Mouse (Mus musculus): Measurements from ENCODE around the gene Hhipl1.

Gene Hhipl1

DNA sequence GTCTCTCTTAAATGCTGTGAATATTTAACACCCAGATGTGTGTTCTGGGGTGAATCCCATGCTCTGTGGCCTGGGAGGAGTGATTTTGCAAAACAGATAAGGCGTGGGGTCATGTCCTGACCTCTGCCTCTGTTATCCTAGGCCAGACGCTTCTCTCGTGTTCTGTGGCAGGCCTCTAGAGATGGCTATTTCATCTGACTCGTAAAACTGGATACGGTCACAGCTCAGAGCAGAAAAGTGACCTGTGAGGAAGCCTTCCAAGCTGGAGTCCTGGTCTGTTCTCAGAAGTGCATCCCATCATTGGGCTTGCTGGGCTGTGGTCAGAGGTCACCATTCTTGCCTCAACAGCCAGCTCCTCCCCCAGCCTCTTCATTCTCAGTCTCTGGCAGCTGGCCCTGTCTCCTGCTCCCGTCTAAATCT, 6.4 kb downstream of the Hhipl1 start:
- DNase-seq (ENCODE audit: extremely low read depth, low read depth), result no peak

DNA sequence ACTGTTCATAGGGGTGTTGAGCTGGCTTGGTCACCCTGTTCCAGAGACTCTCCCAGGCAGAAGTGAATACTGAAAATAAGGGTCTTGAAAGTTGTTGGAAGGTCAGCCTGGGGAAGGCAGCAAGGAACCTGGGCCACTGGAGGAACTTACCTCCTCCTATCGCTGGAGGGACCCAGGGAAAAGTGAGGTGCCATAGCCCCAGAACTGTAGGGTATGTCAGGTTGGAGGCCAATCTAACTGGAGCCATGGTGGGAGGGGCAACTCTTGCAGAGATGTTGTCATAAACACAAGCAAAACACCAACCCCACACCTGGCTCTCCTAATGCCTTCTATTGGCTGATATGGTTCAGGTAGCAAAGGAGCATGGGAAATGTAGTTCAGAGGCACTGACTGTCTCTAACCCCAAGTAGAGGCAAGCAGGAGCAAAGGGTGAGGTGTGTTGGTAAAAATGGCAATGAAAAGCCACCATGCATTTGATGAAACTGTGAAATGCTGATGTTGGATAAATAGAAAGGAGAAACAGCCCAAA, 7.2 kb downstream of the Hhipl1 start:
- DNase-seq (ENCODE audit: extremely low read depth, low read depth), result no peak

DNA sequence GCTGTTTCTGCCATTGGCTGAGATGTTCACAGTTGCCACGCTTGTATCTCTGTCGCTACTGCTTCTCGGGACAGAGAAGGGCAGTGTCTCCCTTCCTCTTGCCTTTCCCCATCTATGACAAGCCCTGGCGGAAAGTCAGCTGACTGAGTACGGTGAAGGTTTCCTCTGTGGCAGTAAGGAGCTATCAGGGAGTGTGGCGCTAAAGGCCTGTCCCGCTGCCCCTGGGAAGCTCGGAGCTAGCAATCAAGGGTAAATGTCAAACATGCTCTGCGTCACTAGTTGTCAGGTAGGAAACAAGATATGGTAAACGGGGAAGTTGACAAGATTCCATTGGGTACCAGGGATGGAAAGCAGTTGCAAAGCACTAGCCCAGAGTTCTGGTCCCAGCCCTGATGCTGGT, 9.7 kb downstream of the Hhipl1 start:
- no peak for DNase-seq (ENCODE audit: extremely low read depth, low read depth)

DNA sequence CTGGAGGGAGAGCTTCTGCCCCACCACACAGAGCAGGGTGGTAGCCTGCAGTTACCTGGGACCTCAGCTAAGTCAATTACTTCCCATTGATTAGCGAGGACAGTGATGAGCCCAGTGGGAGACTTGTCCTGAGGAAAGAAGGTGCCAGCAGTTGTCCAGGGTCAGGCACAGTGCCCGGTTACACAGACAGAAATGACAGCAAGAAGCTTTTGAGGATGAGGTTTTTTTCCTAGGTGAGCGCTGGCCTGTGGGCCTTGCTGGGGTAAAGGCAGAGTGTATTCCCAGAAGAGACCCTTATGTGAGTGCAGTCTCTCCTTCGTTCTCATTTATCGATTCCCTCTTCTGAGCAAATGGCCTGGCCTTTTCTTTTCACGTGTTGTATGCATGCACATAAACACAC, 10.6 kb downstream of the Hhipl1 start:
- no peak for DNase-seq (ENCODE audit: extremely low read depth, low read depth)

DNA sequence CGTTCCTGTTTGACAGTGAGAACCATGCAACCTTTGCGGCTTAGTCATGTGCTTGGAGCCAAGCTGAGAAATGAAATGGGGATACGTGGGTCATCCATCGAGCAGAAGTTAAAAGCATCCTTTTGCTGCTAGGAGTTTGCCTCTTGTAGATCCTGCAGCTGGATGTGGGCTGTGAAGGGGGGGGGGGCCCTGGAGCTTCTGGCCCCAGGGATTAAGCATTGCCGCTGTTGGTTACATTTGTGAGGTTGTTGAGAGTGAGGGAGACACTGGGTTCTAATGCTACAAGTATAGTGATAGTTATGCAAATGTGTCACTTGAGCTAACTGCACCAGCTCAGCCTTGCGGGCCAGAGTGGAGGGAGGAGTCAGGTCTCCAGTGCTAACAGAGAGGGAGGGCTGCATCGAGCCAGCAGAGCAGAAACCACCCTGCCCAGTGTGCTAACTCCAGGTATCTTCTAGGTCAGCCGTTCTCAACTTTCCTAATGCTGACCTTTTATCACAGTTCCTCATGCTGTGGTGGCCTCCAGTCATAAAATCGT, 11.2 kb downstream of the Hhipl1 start:
- DNase-seq (ENCODE audit: extremely low read depth, low read depth), result no peak

DNA sequence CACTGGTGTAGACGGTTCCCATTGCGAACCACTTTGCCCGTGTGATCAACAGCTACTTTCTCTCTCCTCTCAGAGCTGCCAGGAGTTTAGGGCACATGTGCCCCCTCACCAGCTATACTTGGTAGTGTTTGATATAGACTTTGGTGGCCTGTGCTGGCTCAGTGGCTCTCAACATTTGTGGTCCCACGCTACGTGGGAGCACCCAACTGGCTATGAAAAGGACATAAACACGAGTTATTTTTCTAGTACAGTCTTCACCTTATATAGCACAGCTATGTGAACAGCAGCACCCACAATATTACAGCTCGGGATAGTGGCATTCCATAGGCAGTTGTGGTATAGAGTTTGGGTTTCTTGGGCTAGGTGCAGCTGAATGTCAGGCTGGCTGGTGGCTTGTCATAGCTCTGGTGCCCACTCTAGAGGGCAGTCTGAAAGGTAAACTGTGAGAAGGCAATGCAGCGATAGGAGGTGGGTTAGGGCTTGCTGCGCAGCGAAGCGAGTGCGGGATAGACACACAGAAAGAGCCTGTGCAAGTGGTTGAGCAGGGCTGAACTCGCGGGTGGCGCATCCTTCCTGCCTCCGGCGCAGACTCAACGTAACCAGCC, 11.9 kb downstream of the Hhipl1 start:
- DNase-seq (ENCODE audit: extremely low read depth, low read depth), result no peak

DNA sequence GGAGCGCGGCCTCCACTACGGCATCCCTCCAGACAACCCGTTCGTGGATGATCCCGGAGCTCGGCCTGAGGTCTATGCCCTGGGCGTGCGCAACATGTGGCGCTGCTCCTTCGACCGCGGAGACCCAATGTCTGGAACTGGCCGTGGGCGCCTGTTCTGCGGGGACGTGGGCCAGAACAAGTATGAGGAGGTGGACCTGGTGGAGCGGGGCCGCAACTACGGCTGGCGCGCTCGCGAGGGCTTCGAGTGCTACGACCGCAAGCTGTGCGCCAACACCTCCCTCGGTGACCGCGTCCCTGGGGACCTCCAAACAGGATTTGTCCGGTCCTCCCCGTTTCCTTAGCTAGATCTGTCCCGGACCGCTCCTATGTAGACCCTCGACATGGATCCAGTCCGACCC, 12.4 kb downstream of the Hhipl1 start:
- no peak for DNase-seq (ENCODE audit: extremely low read depth, low read depth)

DNA sequence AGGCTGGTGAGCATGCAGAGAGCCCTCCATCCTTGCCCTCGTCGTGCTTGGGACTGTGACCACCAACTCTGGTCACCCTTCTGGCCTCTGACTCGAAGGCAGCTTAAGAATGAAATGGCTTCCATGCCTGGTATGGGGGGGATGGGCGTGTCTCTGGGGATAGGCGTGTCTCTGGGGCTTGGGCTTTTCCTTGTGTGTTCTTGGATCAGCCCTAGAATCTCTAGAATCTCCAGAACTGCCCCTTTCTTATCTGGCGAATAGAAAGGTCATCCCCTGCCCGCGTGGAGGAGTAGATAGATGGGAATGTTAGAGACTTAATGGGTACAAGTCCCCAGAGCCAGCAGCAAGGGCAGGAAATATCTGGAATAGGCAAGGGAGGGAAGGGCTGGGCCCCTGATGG, 14.0 kb downstream of the Hhipl1 start:
- no peak for DNase-seq (ENCODE audit: extremely low read depth, low read depth)

DNA sequence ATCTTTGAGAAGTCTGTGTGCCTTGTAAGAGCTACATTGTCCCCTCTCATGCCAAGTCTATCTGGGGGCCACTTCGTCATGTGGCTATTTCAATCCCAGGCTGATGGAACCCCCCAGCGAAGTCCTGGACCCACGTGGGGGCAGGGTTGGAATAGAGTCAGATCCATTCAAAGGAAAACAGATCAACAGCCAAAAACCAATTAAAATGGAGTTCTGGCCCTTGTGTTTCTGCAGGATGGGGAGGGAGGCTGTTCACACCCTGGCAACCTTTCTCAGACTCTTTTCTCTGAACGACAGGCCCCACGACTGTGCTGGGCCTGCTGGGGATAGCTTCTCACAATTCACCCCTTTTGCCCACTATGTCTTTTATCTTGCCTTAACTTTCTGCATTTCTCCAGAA, 20.3 kb downstream of the Hhipl1 start:
- no peak for DNase-seq (ENCODE audit: extremely low read depth, low read depth)

DNA sequence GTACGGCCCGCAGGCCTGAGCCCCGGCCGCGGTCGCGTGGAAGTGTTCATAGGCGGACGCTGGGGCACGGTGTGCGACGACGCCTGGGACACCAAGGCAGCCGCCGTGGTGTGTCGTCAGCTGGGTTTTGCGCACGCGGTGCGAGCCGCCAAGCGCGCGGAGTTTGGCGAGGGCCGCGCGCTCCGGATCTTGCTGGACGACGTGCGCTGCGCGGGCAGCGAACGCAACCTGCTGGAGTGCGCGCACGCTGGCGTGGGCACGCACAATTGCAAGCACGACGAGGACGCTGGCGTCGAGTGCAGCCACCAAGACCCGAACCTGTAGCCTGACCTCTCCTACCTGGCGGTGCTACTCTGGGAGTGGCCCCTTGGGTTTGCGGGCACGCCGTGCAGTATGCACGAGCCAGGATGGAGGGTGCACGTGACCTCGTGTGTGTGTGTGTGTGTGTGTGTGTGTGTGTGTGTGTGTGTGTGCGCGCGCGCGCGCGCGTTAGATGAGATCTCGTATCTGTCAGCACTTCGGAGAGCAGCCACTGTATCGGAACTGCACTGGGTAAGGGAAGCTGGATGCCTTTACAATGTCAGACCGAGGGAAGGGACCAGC, 21.9 kb downstream of the Hhipl1 start:
- no peak for DNase-seq (ENCODE audit: extremely low read depth, low read depth)

DNA sequence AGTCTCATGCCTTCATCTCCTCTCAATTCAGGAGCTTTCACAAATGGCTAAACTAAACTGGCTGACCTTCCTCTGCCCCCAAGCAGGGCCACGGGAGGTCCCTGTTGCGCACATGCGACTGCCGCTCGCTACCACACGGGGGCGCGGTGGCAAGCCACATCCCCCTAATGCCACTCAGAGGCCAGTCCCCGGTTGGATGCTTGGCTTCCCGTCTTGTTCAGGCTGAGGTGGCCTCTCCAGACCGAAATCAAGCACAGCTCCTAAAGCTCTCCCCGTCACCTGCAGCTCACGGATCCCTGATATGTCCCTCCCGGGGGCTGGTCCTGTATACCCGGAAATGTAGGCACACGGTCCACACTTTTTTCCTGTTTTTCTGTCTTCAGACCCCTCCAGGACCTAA, 27.0 kb downstream of the Hhipl1 start:
- DNase-seq (ENCODE audit: extremely low read depth, low read depth), result no peak

DNA sequence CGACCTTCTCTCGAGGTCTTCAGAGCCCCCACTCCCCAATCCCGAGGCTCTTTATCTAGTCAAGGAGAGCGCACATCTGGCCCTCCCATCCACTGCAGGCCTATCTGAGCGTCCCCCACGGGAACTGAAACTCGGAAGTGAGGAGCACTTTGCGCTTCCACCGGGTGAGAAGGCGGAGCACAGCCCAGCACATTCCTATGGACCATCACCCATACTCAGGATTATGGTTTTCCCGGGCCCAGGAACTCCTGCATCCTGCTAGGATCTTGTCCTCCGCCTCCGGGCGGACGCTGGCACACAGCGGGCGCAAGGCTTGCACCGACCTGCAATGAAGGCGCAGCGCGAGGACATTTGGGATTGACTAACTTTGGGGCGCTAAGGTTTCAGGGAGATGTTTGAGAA, 27.4 kb downstream of the Hhipl1 start:
- no peak for DNase-seq (ENCODE audit: extremely low read depth, low read depth)

DNA sequence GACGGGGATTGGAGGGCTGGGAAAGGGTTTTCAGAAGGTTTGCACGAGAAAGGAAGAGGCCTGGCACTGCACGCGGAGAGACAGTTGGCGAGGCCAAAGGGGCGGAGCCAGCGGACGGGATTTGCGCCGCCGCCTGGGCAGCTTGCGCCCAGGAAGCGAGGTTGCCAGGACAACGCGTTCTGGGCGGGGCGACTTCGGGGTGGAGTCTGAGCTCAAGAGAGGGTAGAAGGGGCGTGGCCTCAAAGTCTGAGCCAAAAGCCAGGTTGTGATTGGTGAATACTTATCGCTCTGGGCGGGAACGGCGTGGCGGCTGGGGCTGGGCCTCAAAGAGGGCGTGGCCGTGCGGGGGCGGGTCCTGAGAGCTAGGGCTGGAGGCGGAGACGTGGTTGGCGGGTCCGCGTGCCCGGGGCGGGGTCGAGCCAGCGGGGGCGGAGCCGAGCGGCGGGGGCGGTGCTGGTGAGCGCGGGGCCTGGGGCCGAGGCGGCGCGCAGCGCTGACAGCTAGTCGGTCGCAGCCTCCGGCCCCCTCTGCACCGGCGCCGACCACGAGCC, 27.9 kb downstream of the Hhipl1 start, which contains the start of gene Cyp46a1:
TSS of gene Cyp46a1 (plus strand) at position 487 of the 551 bp plus-strand sequence.
- no peak for DNase-seq (ENCODE audit: extremely low read depth, low read depth)

DNA sequence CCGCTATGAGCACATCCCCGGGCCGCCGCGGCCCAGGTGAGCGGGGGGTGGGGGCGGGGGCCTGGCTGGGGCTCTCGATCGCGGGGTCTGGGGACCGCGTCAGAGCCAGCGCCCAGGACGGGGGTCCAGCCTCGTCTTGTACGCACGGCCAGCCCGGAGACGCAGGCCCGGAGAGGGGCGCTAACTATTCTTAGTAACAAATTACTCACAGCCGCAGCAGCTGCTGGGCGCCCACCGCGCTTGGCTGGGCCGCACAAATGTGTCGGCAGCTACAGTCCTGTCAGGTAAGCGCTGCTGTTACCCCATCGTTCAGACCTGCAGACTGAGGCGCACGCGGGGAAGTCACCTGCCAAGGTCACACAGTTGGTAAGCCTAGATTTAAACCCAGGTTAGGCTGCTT, 28.5 kb downstream of the Hhipl1 start:
- no peak for DNase-seq (ENCODE audit: extremely low read depth, low read depth)

DNA sequence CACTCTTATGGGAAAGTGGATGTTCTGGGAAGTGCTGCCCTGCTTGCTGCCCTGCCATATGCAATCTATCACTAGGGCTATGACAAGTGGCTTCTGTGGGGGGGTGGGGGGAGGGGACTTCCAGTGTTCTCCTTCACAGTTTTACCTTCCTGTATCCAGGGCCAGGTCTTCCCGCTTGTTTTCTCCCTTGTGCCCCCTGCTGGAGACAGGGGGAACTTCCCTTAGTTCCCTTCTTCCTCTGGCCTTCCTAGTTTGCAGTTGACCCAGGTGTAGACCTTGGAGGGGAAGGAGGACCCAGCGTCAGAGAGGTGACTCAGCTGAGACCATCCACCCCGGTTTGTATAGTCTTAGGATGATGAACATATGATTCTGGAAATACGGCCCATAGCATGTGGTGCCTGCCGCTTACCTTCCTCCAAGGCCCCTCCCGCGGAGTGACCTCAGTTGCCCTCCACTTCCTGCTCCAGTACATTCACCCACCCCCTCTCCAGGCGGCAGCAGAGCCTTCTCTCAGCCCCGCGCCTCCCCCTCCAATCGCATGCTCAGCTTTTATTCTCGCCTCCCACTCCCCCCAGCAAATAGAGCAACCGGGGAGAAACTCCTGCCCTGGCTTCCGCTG, 32.6 kb downstream of the Hhipl1 start:
- DNase-seq (ENCODE audit: extremely low read depth, low read depth), result no peak

DNA sequence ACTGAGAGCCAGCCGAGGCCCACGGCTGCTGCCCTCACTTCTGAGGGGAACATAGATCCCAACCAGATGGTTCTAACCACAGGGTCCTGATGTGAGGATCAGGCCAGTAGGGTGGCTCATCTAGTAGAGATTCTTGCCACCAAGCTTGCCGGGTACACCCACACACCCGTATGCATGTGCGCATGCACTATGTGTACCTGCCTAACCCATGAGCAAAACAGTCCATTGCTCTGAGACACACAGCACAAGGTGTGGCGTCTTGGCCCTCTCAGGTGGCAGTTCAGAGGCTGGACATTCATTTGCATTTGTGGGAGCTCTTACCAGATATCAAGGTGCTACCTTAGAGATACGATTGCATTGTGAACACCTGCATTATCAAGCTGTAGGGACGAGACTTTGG, 42.1 kb downstream of the Hhipl1 start:
- DNase-seq (ENCODE audit: extremely low read depth, low read depth), result no peak

DNA sequence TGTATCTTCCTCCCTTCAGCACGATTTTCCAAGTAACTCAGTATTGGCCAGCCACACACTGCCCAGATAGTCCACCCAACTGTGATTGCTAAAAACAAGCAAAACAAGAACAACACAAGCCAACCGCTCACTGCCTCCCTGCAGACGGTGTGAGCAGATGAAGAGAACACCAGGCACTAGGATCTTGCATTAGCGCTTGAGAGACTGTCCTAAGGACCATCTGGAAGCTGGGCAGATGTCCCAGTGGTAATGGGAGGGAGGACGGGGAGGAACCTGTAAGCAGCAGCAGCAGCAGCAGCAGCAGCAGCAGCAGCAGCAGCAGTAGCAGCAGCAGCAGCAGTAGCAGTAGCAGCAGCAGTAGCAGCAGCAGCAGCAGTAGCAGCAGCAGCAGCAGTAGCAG, 43.0 kb downstream of the Hhipl1 start:
- no peak for DNase-seq (ENCODE audit: extremely low read depth, low read depth)

DNA sequence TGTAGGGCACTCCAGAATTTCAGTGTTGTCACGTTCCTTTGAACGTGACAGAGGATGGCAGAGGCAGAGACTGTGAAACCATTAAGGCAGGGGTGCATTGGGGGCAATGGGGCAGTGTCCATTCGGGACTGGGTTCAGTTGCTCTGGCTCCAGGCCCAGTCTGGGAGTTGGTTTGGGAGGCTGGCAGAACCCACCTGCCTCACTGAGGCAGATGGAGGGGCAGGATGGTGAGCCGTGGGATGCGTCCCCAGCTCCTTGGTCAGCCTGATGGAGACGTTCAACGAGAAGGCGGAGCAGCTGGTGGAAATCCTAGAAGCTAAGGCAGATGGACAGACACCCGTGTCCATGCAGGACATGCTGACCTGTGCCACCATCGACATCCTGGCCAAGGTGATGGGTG, 44.9 kb downstream of the Hhipl1 start:
- DNase-seq (ENCODE audit: extremely low read depth, low read depth), result no peak

DNA sequence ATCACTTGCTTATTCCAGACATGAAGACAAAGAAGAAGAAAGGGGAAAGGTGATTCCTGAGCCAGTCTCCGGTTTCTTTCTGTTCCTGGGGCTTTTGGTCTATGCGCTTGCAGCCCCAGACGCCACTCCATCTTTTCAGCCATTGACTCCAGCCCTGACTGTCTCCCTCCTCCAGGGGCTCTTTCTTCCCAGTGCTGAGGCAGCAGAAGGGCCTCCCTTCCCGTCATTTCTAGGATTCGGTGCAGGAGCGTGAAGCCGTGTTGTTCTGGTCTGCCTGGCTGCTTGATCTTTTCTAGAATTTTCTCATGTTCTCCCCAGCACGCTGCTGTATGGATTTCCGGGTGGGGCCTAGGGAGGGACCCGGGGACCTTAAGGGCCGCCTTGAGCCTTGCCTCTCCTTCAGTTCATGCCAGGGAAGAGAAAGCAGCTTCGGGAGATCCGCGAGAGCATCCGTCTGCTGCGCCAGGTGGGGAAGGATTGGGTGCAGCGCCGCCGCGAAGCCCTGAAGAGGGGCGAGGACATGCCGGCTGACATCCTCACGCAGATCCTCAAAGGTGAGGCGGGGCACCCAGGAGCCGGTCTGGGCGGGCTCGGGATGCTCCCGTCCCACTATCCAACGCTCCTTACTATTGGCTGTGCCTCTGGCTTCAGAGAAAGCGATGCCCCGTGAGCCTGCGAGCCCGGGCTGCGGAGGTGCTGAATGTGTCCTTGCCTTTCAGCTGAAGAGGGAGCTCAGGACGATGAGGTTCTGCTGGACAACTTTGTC, 46.5 kb downstream of the Hhipl1 start:
- no peak for DNase-seq (ENCODE audit: extremely low read depth, low read depth)

DNA sequence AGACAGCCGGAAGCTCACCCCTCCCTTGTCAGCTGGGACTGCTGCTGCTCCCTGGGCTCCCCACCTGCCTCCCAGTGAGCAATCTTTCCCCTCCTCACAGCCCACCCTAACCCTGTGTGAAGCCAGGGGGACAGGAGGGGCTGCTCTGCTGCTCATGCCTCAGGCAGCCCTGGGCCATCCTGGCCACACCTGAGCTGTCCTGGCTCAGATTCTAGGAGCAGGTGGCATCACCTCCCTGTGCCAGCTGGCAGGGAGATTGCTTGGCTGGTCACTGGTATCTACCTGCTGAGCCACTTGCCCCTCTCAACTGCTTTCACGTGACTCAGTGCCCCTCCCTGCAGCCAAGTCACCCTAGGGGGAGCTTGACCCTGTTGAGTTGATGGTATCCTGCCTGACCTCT, 48.2 kb downstream of the Hhipl1 start:
- no peak for DNase-seq (ENCODE audit: extremely low read depth, low read depth)

DNA sequence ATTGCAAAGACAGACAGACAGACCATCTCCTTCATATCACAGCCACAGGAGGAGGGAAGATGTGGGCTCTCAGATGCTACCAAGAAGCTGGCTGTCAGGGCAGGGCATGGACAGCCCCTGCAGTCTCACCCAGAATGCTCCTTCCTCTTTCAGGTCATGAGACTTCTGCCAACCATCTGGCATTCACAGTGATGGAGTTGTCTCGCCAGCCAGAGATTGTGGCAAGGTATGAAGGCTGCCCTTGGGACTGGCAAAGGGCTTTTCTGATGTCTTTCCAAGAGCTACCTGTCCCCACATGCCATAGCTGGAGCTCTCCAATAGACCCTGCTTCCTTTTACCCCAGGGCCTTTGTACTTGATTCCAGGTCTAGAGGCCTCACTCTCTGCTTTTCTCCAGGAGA, 49.2 kb downstream of the Hhipl1 start:
- no peak for DNase-seq (ENCODE audit: extremely low read depth, low read depth)

DNA sequence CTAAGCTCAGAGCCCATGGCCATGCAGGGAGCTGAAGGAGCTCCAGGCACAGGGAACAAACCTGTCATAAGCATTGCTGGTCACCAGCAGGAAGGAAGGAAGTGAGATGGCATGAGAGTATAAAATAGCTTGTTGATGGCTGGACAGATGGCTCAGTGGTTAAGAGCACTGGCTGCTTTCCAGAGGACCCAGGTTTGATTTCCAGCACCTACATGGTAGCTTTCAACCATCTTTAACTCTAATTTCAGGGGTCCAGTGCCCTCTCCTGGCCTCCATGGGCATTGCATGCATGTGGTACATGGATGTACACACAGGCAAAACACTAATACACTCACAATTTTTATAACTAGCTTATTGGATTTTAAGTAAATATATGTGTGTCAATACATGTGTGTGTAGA, 49.9 kb downstream of the Hhipl1 start:
- DNase-seq (ENCODE audit: extremely low read depth, low read depth), result no peak

All from MEL-GATA-1-ER (cell line).